Mouse (Mus musculus) neutrophil, adult 5-6 weeks (primary cell): ENCODE results near the gene Olfr959. TPM values are rescaled to one million over a fixed set of nuclear protein-coding genes. Genes with fewer than 3 reads are reported as not detected.

ENCODE experiments used
- total RNA-seq: library from RNA; stranded (forward); fragments of 200-1000 nt; gene quantifications from 2 replicates; pipeline ENCODE4 v1.2.3, GENCODE M21; 2017

Gene Olfr959
- total RNA-seq, 1 experiment from 2014 or later = 0.12 TPM

Other genes starting within 250 kb of the Olfr959 start
- gene Olfr948, start 249.5 kb downstream of the Olfr959 start, total RNA-seq = not detected in 2 replicates
- not detected in 2 replicates for gene Olfr951, start 188.2 kb downstream of the Olfr959 start, total RNA-seq
- not detected in 2 replicates for gene Olfr952, start 148.4 kb downstream of the Olfr959 start, total RNA-seq
- not detected in 2 replicates for gene Olfr954, start 118.9 kb downstream of the Olfr959 start, total RNA-seq
- not detected in 2 replicates for gene Olfr955, start 103.6 kb downstream of the Olfr959 start, total RNA-seq
- gene Olfr44, start 81.6 kb downstream of the Olfr959 start, total RNA-seq = 0.12 TPM in 1 of 2 replicates, not detected in the other
- not detected in 2 replicates for gene Olfr957, start 59.8 kb downstream of the Olfr959 start, total RNA-seq
- not detected in 2 replicates for gene Olfr958, start 21.5 kb downstream of the Olfr959 start, total RNA-seq
- gene AW551984, start 28.8 kb upstream of the Olfr959 start, total RNA-seq = not detected in 2 replicates
- gene Olfr148, start 35.1 kb upstream of the Olfr959 start, total RNA-seq = not detected in 2 replicates
- not detected in 2 replicates for gene Olfr960, start 45.8 kb upstream of the Olfr959 start, total RNA-seq
- not detected in 2 replicates for gene Olfr961, start 69.5 kb upstream of the Olfr959 start, total RNA-seq
- gene Olfr963, start 91.6 kb upstream of the Olfr959 start, total RNA-seq = not detected in 2 replicates
- gene Olfr149, start 131.5 kb upstream of the Olfr959 start, total RNA-seq = not detected in 2 replicates
- not detected in 2 replicates for gene Olfr965, start 135.8 kb upstream of the Olfr959 start, total RNA-seq
- gene Olfr150, start 155.4 kb upstream of the Olfr959 start, total RNA-seq = not detected in 2 replicates
- gene Olfr967, start 170.7 kb upstream of the Olfr959 start, total RNA-seq = not detected in 2 replicates
- gene Olfr968, start 207.7 kb upstream of the Olfr959 start, total RNA-seq = not detected in 2 replicates
- gene Olfr969, start 215.4 kb upstream of the Olfr959 start, total RNA-seq = not detected in 2 replicates
- not detected in 2 replicates for gene Olfr970, start 233.3 kb upstream of the Olfr959 start, total RNA-seq